Mouse (Mus musculus): ENCODE measurements at regions not wholly inside any gene's neighbourhood (a gene's known extent, or its start where the extent isn't known, plus 50 kb on each side); places are given as distances from the start of the nearest gene placed in this dataset.
A peak's percentile ranks its signal among the peaks of the same experiment; 100 is the strongest.

- DNase-seq (peak; percentile 52), ATAC-seq (ENCODE audit: low FRiP score, low TSS enrichment) (peak; percentile 24; the same call in 1 of the 2 replicates)
- Histone ChIP-seq H3K27ac (replicated peaks; ENCODE audit: low read depth, low read length) (no peak overlapping the region), H3K9ac (replicated peaks; ENCODE audit: low read length) (no peak overlapping the region), H3K9me3 (ENCODE audit: control insufficient read depth, low read length) (0 out of 2 replicates have a peak, but pooled peaks cover 3% of the 10 kb centered on the region), H3K4me2 (ENCODE audit: low read length) (no peak overlapping the region), H3K27me3 (ENCODE audit: control insufficient read depth, insufficient read depth, low read length) (no peaks in the 10 kb centered on the region), H3K36me3 (ENCODE audit: control insufficient read depth, insufficient read depth, low read length) (no peaks in the 10 kb centered on the region), H3K4me1 (ENCODE audit: control insufficient read depth, insufficient read depth, low read length) (no peaks in the 10 kb centered on the region), H3K4me3 (replicated peaks; ENCODE audit: low read depth, low read length) (no peak overlapping the region)
- WGBS = 80% methylated on average over 3 of the region's 3 CpGs
Observed at GRCm38 (mm10) chr5:111935381-111936134, 201.8 kb downstream of the Gm26897 start.

- ATAC-seq (ENCODE audit: low FRiP score, low TSS enrichment) (no peak), DNase-seq (no peak)
- peak overlapping the region; percentile 96 for H3K27ac ChIP-seq (replicated peaks; ENCODE audit: low read depth, low read length)
- H3K9ac ChIP-seq (replicated peaks; ENCODE audit: low read length) = no peak overlapping the region
- no peaks in the 10 kb centered on the region for H3K27me3 ChIP-seq (ENCODE audit: control insufficient read depth, insufficient read depth, low read length)
- 63% methylated on average over 16 of the region's 16 CpGs for WGBS
- H3K4me3 ChIP-seq (replicated peaks; ENCODE audit: low read depth, low read length) = no peak overlapping the region
- H3K4me1 ChIP-seq (ENCODE audit: control insufficient read depth, insufficient read depth, low read length) = peaks cover 39% of the 10 kb centered on the region
- no peak overlapping the region for H3K4me2 ChIP-seq (ENCODE audit: low read length)
- no peaks in the 10 kb centered on the region for H3K36me3 ChIP-seq (ENCODE audit: control insufficient read depth, insufficient read depth, low read length)
- H3K9me3 ChIP-seq (ENCODE audit: control insufficient read depth, low read length) = no peaks in the 10 kb centered on the region
Observed at GRCm38 (mm10) chr5:111941831-111942230, 208.1 kb downstream of the Gm26897 start.

- no peaks in the 10 kb centered on the region for H3K27me3 ChIP-seq (ENCODE audit: control insufficient read depth, insufficient read depth, low read length)
- no peaks in the 10 kb centered on the region for H3K36me3 ChIP-seq (ENCODE audit: control insufficient read depth, insufficient read depth, low read length)
- peak overlapping the region; percentile 96 for H3K27ac ChIP-seq (replicated peaks; ENCODE audit: low read depth, low read length)
- WGBS = 95% methylated on average over 2 of the region's 2 CpGs
- H3K9me3 ChIP-seq (ENCODE audit: control insufficient read depth, low read length) = no peaks in the 10 kb centered on the region
- DNase-seq = no peak
- ATAC-seq (ENCODE audit: low FRiP score, low TSS enrichment) = no peak
- H3K4me1 ChIP-seq (ENCODE audit: control insufficient read depth, insufficient read depth, low read length) = peaks cover 39% of the 10 kb centered on the region
- no peak overlapping the region for H3K4me3 ChIP-seq (replicated peaks; ENCODE audit: low read depth, low read length)
- H3K4me2 ChIP-seq (ENCODE audit: low read length) = no peak overlapping the region
- H3K9ac ChIP-seq (replicated peaks; ENCODE audit: low read length) = no peak overlapping the region
Observed at GRCm38 (mm10) chr5:111942792-111943191, 209.1 kb downstream of the Gm26897 start.

GRCm38 (mm10) chr5:111943337-111944162, 209.8 kb downstream of the Gm26897 start:
- Histone ChIP-seq H3K36me3 (ENCODE audit: control insufficient read depth, insufficient read depth, low read length) (no peaks in the 10 kb centered on the region), H3K27ac (replicated peaks; ENCODE audit: low read depth, low read length) (peak overlapping the region; percentile 96), H3K27me3 (ENCODE audit: control insufficient read depth, insufficient read depth, low read length) (no peaks in the 10 kb centered on the region), H3K9me3 (ENCODE audit: control insufficient read depth, low read length) (no peaks in the 10 kb centered on the region), H3K9ac (replicated peaks; ENCODE audit: low read length) (peak overlapping the region; percentile 39), H3K4me1 (ENCODE audit: control insufficient read depth, insufficient read depth, low read length) (peaks cover 39% of the 10 kb centered on the region), H3K4me3 (replicated peaks; ENCODE audit: low read depth, low read length) (no peak overlapping the region), H3K4me2 (ENCODE audit: low read length) (peak overlapping the region; percentile 49)
- WGBS = 43% methylated on average over 21 of the region's 21 CpGs
- ATAC-seq (ENCODE audit: low FRiP score, low TSS enrichment) (no peak), DNase-seq (peak; percentile 57)

- no peaks in the 10 kb centered on the region for H3K9me3 ChIP-seq (ENCODE audit: control insufficient read depth, low read length)
Observed at GRCm38 (mm10) chr5:111944273-111944971, 210.7 kb downstream of the Gm26897 start.

GRCm38 (mm10) chr5:111944972-111945285, 211.2 kb downstream of the Gm26897 start:
- Histone ChIP-seq H3K9ac (replicated peaks; ENCODE audit: low read length) (peak overlapping the region; percentile 39; the same call in 1 of the 2 replicates), H3K27ac (replicated peaks; ENCODE audit: low read depth, low read length) (peak overlapping the region; percentile 96), H3K4me2 (ENCODE audit: low read length) (peak overlapping the region; percentile 49), H3K4me3 (replicated peaks; ENCODE audit: low read depth, low read length) (no peak overlapping the region), H3K9me3 (ENCODE audit: control insufficient read depth, low read length) (no peaks in the 10 kb centered on the region), H3K27me3 (ENCODE audit: control insufficient read depth, insufficient read depth, low read length) (no peaks in the 10 kb centered on the region), H3K4me1 (ENCODE audit: control insufficient read depth, insufficient read depth, low read length) (peaks cover 39% of the 10 kb centered on the region), H3K36me3 (ENCODE audit: control insufficient read depth, insufficient read depth, low read length) (no peaks in the 10 kb centered on the region)
- no peak for DNase-seq
- peak; percentile 46 for ATAC-seq (ENCODE audit: low FRiP score, low TSS enrichment)
- 31% methylated on average over 3 of the region's 3 CpGs for WGBS

More at GRCm38 (mm10) chr5:111944273-111944971, 210.7 kb downstream of the Gm26897 start:
- DNase-seq = peak; percentile 92
- Histone ChIP-seq H3K27me3 (ENCODE audit: control insufficient read depth, insufficient read depth, low read length) (no peaks in the 10 kb centered on the region), H3K36me3 (ENCODE audit: control insufficient read depth, insufficient read depth, low read length) (no peaks in the 10 kb centered on the region), H3K4me2 (ENCODE audit: low read length) (peak overlapping the region; percentile 49), H3K4me1 (ENCODE audit: control insufficient read depth, insufficient read depth, low read length) (peaks cover 39% of the 10 kb centered on the region), H3K27ac (replicated peaks; ENCODE audit: low read depth, low read length) (peak overlapping the region; percentile 96), H3K4me3 (replicated peaks; ENCODE audit: low read depth, low read length) (0 out of 2 replicates have a peak overlapping the region, but pooled peaks have one; percentile 15), H3K9ac (replicated peaks; ENCODE audit: low read length) (peak overlapping the region; percentile 39)
- WGBS = 7% methylated on average over 28 of the region's 28 CpGs
- ATAC-seq (ENCODE audit: low FRiP score, low TSS enrichment) = peak; percentile 78

GRCm38 (mm10) chr5:111946281-111946680, 212.6 kb downstream of the Gm26897 start:
- Histone ChIP-seq H3K4me3 (replicated peaks; ENCODE audit: low read depth, low read length) (no peak overlapping the region), H3K4me1 (ENCODE audit: control insufficient read depth, insufficient read depth, low read length) (peaks cover 39% of the 10 kb centered on the region), H3K9ac (replicated peaks; ENCODE audit: low read length) (no peak overlapping the region), H3K27me3 (ENCODE audit: control insufficient read depth, insufficient read depth, low read length) (no peaks in the 10 kb centered on the region), H3K36me3 (ENCODE audit: control insufficient read depth, insufficient read depth, low read length) (no peaks in the 10 kb centered on the region), H3K9me3 (ENCODE audit: control insufficient read depth, low read length) (no peaks in the 10 kb centered on the region), H3K4me2 (ENCODE audit: low read length) (no peak overlapping the region), H3K27ac (replicated peaks; ENCODE audit: low read depth, low read length) (peak overlapping the region; percentile 17; the same call in 1 of the 2 replicates)
- no peak for DNase-seq
- ATAC-seq (ENCODE audit: low FRiP score, low TSS enrichment) = no peak
- 87% methylated on average over 11 of the region's 11 CpGs for WGBS

GRCm38 (mm10) chr5:111957698-111958097, 224.0 kb downstream of the Gm26897 start:
- no peak for ATAC-seq (ENCODE audit: low FRiP score, low TSS enrichment)
- Histone ChIP-seq H3K4me3 (replicated peaks; ENCODE audit: low read depth, low read length) (0 out of 2 replicates have a peak overlapping the region, but pooled peaks have one; percentile 4), H3K36me3 (ENCODE audit: control insufficient read depth, insufficient read depth, low read length) (no peaks in the 10 kb centered on the region), H3K9ac (replicated peaks; ENCODE audit: low read length) (no peak overlapping the region; the same call in 1 of the 2 replicates), H3K4me1 (ENCODE audit: control insufficient read depth, insufficient read depth, low read length) (peaks cover 7% of the 10 kb centered on the region; the same call in 1 of the 2 replicates), H3K9me3 (ENCODE audit: control insufficient read depth, low read length) (no peaks in the 10 kb centered on the region), H3K4me2 (ENCODE audit: low read length) (peak overlapping the region; percentile 42), H3K27me3 (ENCODE audit: control insufficient read depth, insufficient read depth, low read length) (no peaks in the 10 kb centered on the region; the same call in none of the 2 replicates), H3K27ac (replicated peaks; ENCODE audit: low read depth, low read length) (no peak overlapping the region; the same call in 1 of the 2 replicates)
- peak; percentile 48 for DNase-seq
- WGBS = 17% methylated on average over 28 of the region's 28 CpGs
